Mouse (Mus musculus): ENCODE data around the gene Znrf2.
"Not testable (repeated sequence)": the region's sequence is repeated elsewhere in the genome, so short reads cannot be mapped to it uniquely, and the experiment has no call there.

Znrf2 gene

GRCm38 (mm10) chr6:54849179-54850156, 32.8 kb downstream of the Znrf2 start:
- intact Hi-C loops (cut with DNase I) = no loop called here

- intact Hi-C loops (cut with DNase I) = no loop called here
Observed at GRCm38 (mm10) chr6:54851778-54852177, 35.1 kb downstream of the Znrf2 start.

GRCm38 (mm10) chr6:54852669-54853068, 36.0 kb downstream of the Znrf2 start:
- intact Hi-C loops (cut with DNase I) = no loop called here

GRCm38 (mm10) chr6:54854859-54855258, 38.1 kb downstream of the Znrf2 start:
- intact Hi-C loops (cut with DNase I) = no loop called here

- intact Hi-C loops (cut with DNase I) = no loop called here
Observed at GRCm38 (mm10) chr6:54855801-54856583, 39.3 kb downstream of the Znrf2 start.

GRCm38 (mm10) chr6:54859159-54859558, 42.4 kb downstream of the Znrf2 start:
- intact Hi-C loops (cut with DNase I) = not testable (repeated sequence)

GRCm38 (mm10) chr6:54860180-54860579, 43.5 kb downstream of the Znrf2 start:
- intact Hi-C loops (cut with DNase I) = loop anchor here (5.0 kb wide), 1 partner anchor 33 kb away; no protein-coding TSS in a partner anchor

- intact Hi-C loops (cut with DNase I) = no loop called here
Observed at GRCm38 (mm10) chr6:54866731-54867410, 50.2 kb downstream of the Znrf2 start.

- intact Hi-C loops (cut with DNase I) = no loop called here
Observed at GRCm38 (mm10) chr6:54867411-54867745, 50.7 kb downstream of the Znrf2 start.

- intact Hi-C loops (cut with DNase I) = no loop called here
Observed at GRCm38 (mm10) chr6:54873029-54873428, 56.3 kb downstream of the Znrf2 start.

GRCm38 (mm10) chr6:54876782-54877181, 60.1 kb downstream of the Znrf2 start:
- intact Hi-C loops (cut with DNase I) = no loop called here

GRCm38 (mm10) chr6:54877651-54878050, 60.9 kb downstream of the Znrf2 start:
- intact Hi-C loops (cut with DNase I) = no loop called here

GRCm38 (mm10) chr6:54878546-54878945, 61.8 kb downstream of the Znrf2 start:
- intact Hi-C loops (cut with DNase I) = no loop called here

- intact Hi-C loops (cut with DNase I) = no loop called here
Observed at GRCm38 (mm10) chr6:54880086-54880485, 63.4 kb downstream of the Znrf2 start.

- intact Hi-C loops (cut with DNase I) = no loop called here
Observed at GRCm38 (mm10) chr6:54883424-54883823, 66.7 kb downstream of the Znrf2 start.

- intact Hi-C loops (cut with DNase I) = no loop called here
Observed at GRCm38 (mm10) chr6:54886195-54886594, 69.5 kb downstream of the Znrf2 start.

GRCm38 (mm10) chr6:54890221-54890620, 73.5 kb downstream of the Znrf2 start:
- intact Hi-C loops (cut with DNase I) = no loop called here

- intact Hi-C loops (cut with DNase I) = no loop called here
Observed at GRCm38 (mm10) chr6:54891384-54891783, 74.7 kb downstream of the Znrf2 start.

- intact Hi-C loops (cut with DNase I) = no loop called here
Observed at GRCm38 (mm10) chr6:54900256-54900655, 83.5 kb downstream of the Znrf2 start.

- intact Hi-C loops (cut with DNase I) = no loop called here
Observed at GRCm38 (mm10) chr6:54902547-54902946, 85.8 kb downstream of the Znrf2 start.

Measured in adrenal gland (tissue).